9 mouse cellular contexts compared by ENCODE assay signal in genomic region chr3:7010294-7011087, GRCm38 (mm10).
A peak's percentile ranks its signal among the peaks of the same experiment; 100 is the strongest.
DNase-seq lines count a peak whose midpoint lies in the region; ATAC-seq and TF ChIP-seq lines count a peak whose summit lies in the region.
"Had no signal": no experiment of that assay in that cellular context is flagged by ENCODE, and none has a peak within 500 bp of the region (broad histone marks: within the 10 kb centered on the region; RNA-seq: fewer than 3 reads in every experiment).

No protein-coding gene starts in this region.

- no peaks in the 10 kb centered on the region for H3K36me3 ChIP-seq in kidney, embryonic 16.5 days (ENCODE audit: insufficient read depth, low read length)
- H3K36me3 ChIP-seq in kidney, adult 2 months (ENCODE audit: control insufficient read depth, insufficient read depth, low read length): no peaks in the 10 kb centered on the region
- no peaks in the 10 kb centered on the region for H3K36me3 ChIP-seq in hindbrain, embryonic 11.5 days (ENCODE audit: control insufficient read depth, insufficient read depth, low read length)
- H3K36me3 ChIP-seq in neural tube, embryonic 13.5 days: no peaks in the 10 kb centered on the region
- no peaks in the 10 kb centered on the region for H3K36me3 ChIP-seq in kidney, embryonic 14.5 days (ENCODE audit: control insufficient read depth, insufficient read depth, low read length)
- H3K36me3 ChIP-seq: embryonic facial prominence, embryonic 12.5 days had no signal

- H3K9me3 ChIP-seq in kidney, embryonic 16.5 days (ENCODE audit: low read length): no peaks in the 10 kb centered on the region
- no peaks in the 10 kb centered on the region for H3K9me3 ChIP-seq in hindbrain, embryonic 11.5 days (ENCODE audit: control insufficient read depth, low read length)
- H3K9me3 ChIP-seq in neural tube, embryonic 13.5 days: no peaks in the 10 kb centered on the region
- H3K9me3 ChIP-seq in kidney, embryonic 14.5 days (ENCODE audit: control insufficient read depth, low read length): no peaks in the 10 kb centered on the region
- H3K9me3 ChIP-seq: embryonic facial prominence, embryonic 12.5 days had no signal

- H3K4me1 ChIP-seq in kidney, embryonic 16.5 days (ENCODE audit: insufficient read depth, low read length): no peaks in the 10 kb centered on the region
- H3K4me1 ChIP-seq in kidney, adult 2 months (ENCODE audit: control insufficient read depth, insufficient read depth, low read length): no peaks in the 10 kb centered on the region
- no peaks in the 10 kb centered on the region for H3K4me1 ChIP-seq in hindbrain, embryonic 11.5 days (replicated peaks; ENCODE audit: control insufficient read depth, insufficient read depth, low read length)
- H3K4me1 ChIP-seq in neural tube, embryonic 13.5 days (replicated peaks): peaks cover 13% of the 10 kb centered on the region
- no peaks in the 10 kb centered on the region for H3K4me1 ChIP-seq in cerebellum, adult 2 months (ENCODE audit: control insufficient read depth, insufficient read depth, low read length)
- H3K4me1 ChIP-seq in kidney, embryonic 14.5 days (ENCODE audit: control insufficient read depth, insufficient read depth, low read length): no peaks in the 10 kb centered on the region

- no peak for TF ChIP-seq POLR2A in kidney, adult 2 months (IDR thresholded peaks at IDR 0.05; ENCODE audit: low read depth, low read length)
- no peak for TF ChIP-seq POLR2A in brain, embryonic 14.5 days (IDR thresholded peaks at IDR 0.05; ENCODE audit: borderline replicate concordance, extremely low read depth, insufficient read depth, insufficient read length, poor library complexity, severe bottlenecking)
- no peak for TF ChIP-seq POLR2A in cerebellum, adult 2 months (IDR thresholded peaks at IDR 0.05; ENCODE audit: borderline replicate concordance, insufficient read depth, low read length)

- no peak overlapping the region for H3K4me2 ChIP-seq in kidney, embryonic 16.5 days (replicated peaks; ENCODE audit: low read depth, low read length)
- no peak overlapping the region for H3K4me2 ChIP-seq in hindbrain, embryonic 11.5 days (replicated peaks; ENCODE audit: low read depth, low read length)
- H3K4me2 ChIP-seq in neural tube, embryonic 13.5 days: no peak overlapping the region
- H3K4me2 ChIP-seq in kidney, embryonic 14.5 days (replicated peaks; ENCODE audit: low read depth, low read length): no peak overlapping the region
- H3K4me2 ChIP-seq: embryonic facial prominence, embryonic 12.5 days had no signal

- 0 out of 2 replicates have a peak, but pooled peaks have one; percentile 54 for ATAC-seq in kidney, embryonic 16.5 days (ENCODE audit: low FRiP score, low TSS enrichment)
- ATAC-seq in hindbrain, embryonic 11.5 days (ENCODE audit: low FRiP score): peak; percentile 69
- ATAC-seq in neural tube, embryonic 13.5 days (ENCODE audit: low read depth): peak; percentile 72; the same call in 1 of the 2 replicates
- ATAC-seq in kidney, embryonic 14.5 days (ENCODE audit: low FRiP score, low TSS enrichment): no peak

- no peak for TF ChIP-seq CTCF in kidney, adult 2 months (conservative IDR thresholded peaks at IDR 0.05; ENCODE audit: insufficient read depth, insufficient read length, low read depth, low read length)
- peak; percentile 55; the same call in 1 of the 2 replicates for TF ChIP-seq CTCF in brain, embryonic 14.5 days (IDR thresholded peaks at IDR 0.05; ENCODE audit: borderline replicate concordance, extremely low read depth, insufficient read depth, insufficient read length)
- no peak for TF ChIP-seq CTCF in cerebellum, adult 2 months (IDR thresholded peaks at IDR 0.05; ENCODE audit: borderline replicate concordance, insufficient read depth, low read depth, low read length)

- H3K27me3 ChIP-seq in kidney, embryonic 16.5 days (ENCODE audit: insufficient read depth, low read length): no peaks in the 10 kb centered on the region
- H3K27me3 ChIP-seq in kidney, adult 2 months (replicated peaks; ENCODE audit: control insufficient read depth, insufficient read depth, low read length): no peaks in the 10 kb centered on the region
- no peaks in the 10 kb centered on the region for H3K27me3 ChIP-seq in hindbrain, embryonic 11.5 days (ENCODE audit: control insufficient read depth, insufficient read depth, low read length)
- no peaks in the 10 kb centered on the region for H3K27me3 ChIP-seq in neural tube, embryonic 13.5 days
- no peaks in the 10 kb centered on the region for H3K27me3 ChIP-seq in cerebellum, adult 2 months (ENCODE audit: control insufficient read depth, insufficient read depth, low read length)
- no peaks in the 10 kb centered on the region for H3K27me3 ChIP-seq in kidney, embryonic 14.5 days (ENCODE audit: control insufficient read depth, insufficient read depth, low read length)
- H3K27me3 ChIP-seq: embryonic facial prominence, embryonic 12.5 days had no signal

- H3K4me3 ChIP-seq in kidney, embryonic 16.5 days (ENCODE audit: low read length): no peak overlapping the region
- H3K4me3 ChIP-seq in kidney, adult 2 months (ENCODE audit: insufficient read depth, low read depth, low read length): no peak overlapping the region
- H3K4me3 ChIP-seq in hindbrain, embryonic 11.5 days (ENCODE audit: low read depth, low read length): no peak overlapping the region
- no peak overlapping the region for H3K4me3 ChIP-seq in neural tube, embryonic 13.5 days
- H3K4me3 ChIP-seq in cerebellum, adult 2 months (replicated peaks; ENCODE audit: insufficient read depth, low read depth, low read length): no peak overlapping the region
- no peak overlapping the region for H3K4me3 ChIP-seq in kidney, embryonic 14.5 days (ENCODE audit: low read length)
- H3K4me3 ChIP-seq: embryonic facial prominence, embryonic 12.5 days had no signal

- H3K27ac ChIP-seq in kidney, embryonic 16.5 days (ENCODE audit: low read length): no peak overlapping the region
- H3K27ac ChIP-seq in kidney, adult 2 months (ENCODE audit: insufficient read depth, low read depth, low read length): no peak overlapping the region
- no peak overlapping the region for H3K27ac ChIP-seq in hindbrain, embryonic 11.5 days (ENCODE audit: low read depth, low read length)
- no peak overlapping the region for H3K27ac ChIP-seq in neural tube, embryonic 13.5 days (replicated peaks)
- H3K27ac ChIP-seq in cerebellum, adult 2 months (ENCODE audit: insufficient read depth, low read length): no peak overlapping the region
- H3K27ac ChIP-seq in kidney, embryonic 14.5 days (ENCODE audit: low read depth, low read length): no peak overlapping the region
- H3K27ac ChIP-seq: embryonic facial prominence, embryonic 12.5 days had no signal

- no peak overlapping the region for H3K9ac ChIP-seq in kidney, embryonic 16.5 days (replicated peaks; ENCODE audit: low read length)
- no peak overlapping the region for H3K9ac ChIP-seq in hindbrain, embryonic 11.5 days (ENCODE audit: low read depth, low read length)
- H3K9ac ChIP-seq in neural tube, embryonic 13.5 days: no peak overlapping the region
- no peak overlapping the region for H3K9ac ChIP-seq in kidney, embryonic 14.5 days (ENCODE audit: low read depth, low read length)
- H3K9ac ChIP-seq: embryonic facial prominence, embryonic 12.5 days had no signal

- WGBS in kidney, embryonic 16.5 days: 62% methylated on average over 7 of the region's 7 CpGs
- WGBS in kidney, adult 2 months: 60% methylated on average over 7 of the region's 7 CpGs
- WGBS in hindbrain, embryonic 11.5 days: 55% methylated on average over 7 of the region's 7 CpGs
- 50% methylated on average over 7 of the region's 7 CpGs for WGBS in neural tube, embryonic 13.5 days
- WGBS in cerebellum, adult 2 months: 47% methylated on average over 7 of the region's 7 CpGs
- 64% methylated on average over 7 of the region's 7 CpGs for WGBS in kidney, embryonic 14.5 days

- DNase-seq in kidney, adult 2 months: no peak
- DNase-seq in brain, embryonic 14.5 days (ENCODE audit: low read depth): peak; percentile 84
- peak; percentile 49 for DNase-seq in hindbrain, embryonic 11.5 days (ENCODE audit: low spot score)
- no peak for DNase-seq in cerebellum, adult 18-20 months
- no peak for DNase-seq in cerebellum, adult 2 months

Comparison
In these comparisons a context has a peak if more than half of its experiments do, and no peak if none do; other contexts are left out.
1. DNase-seq: peak in brain, embryonic 14.5 days (single experiment) and hindbrain, embryonic 11.5 days (single experiment); none in kidney, adult 2 months (single experiment), cerebellum, adult 18-20 months (0 of 2) and cerebellum, adult 2 months (0 of 2).